Mouse (Mus musculus): ENCODE results near the gene Mgp.

DNA sequence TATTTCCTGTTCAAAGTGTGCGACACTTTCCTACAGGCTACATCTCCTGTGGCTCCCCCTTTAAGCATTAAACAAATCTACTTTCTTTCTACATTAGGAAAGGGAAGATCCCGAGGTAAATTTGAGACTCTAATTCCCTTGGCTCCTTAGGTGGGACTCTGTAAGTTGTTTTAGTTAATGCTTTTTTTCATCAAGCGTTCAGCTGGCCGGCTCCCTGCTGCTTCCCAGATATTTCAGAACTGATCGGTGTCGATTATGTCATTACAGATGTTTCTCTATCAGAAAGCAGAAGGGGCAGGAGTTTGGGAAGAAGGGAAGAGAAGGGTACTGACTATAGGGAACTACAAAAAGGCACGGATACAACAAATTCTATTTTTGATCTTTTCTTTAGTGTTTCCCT lies 48.5 kb downstream of the Mgp start:
- TF ChIP-seq GATA1 (IDR thresholded peaks at IDR 0.05; ENCODE audit: borderline replicate concordance, low read length) (no peak), FLI1 (IDR thresholded peaks at IDR 0.05; ENCODE audit: low read length) (no peak)
